Mouse (Mus musculus) left cerebral cortex, adult 2 months (tissue): ENCODE data around the gene Shisal2b. TPM values are rescaled to one million over a fixed set of nuclear protein-coding genes. Genes with fewer than 3 reads are reported as not detected.
"Not testable (repeated sequence)": the region's sequence is repeated elsewhere in the genome, so short reads cannot be mapped to it uniquely, and the experiment has no call there.

ENCODE experiments used
- DNase-seq, 2 experiments: peaks; one replicate each; pipeline ENCODE4 v3.0.0; 2021 to 2022; ENCODE audit warnings: low spot score in 2 of 2, mixed read lengths in 1 of 2; ENCODE audit errors: extremely low spot score in 1 of 2
- H3K27ac ChIP-seq: fragments of 200-600 bp; 2 replicates; pipeline ENCODE4 v1.8.1; 2022
- H3K4me3 ChIP-seq: fragments of 200-600 bp; 2 replicates; pipeline ENCODE4 v1.8.1; 2022
- CTCF ChIP-seq: fragments of 200-600 bp; IDR thresholded peaks from 2 replicates; pipeline ENCODE4 v1.8.1; 2022; ENCODE audit warnings: antibody characterized with exemption, mild to moderate bottlenecking, moderate library complexity
- intact Hi-C: fragments of 180-260 bp; cut with DNase I; formaldehyde crosslinking; loops from one replicate; pipeline ENCODE4 v1.15.1; 2025
- long read RNA-seq, 2 experiments: library from polyadenylated mRNA; stranded (forward); transcript quantifications; one replicate each; pipeline ENCODE4 v2.0.0; 2021; ENCODE audit warnings: borderline mapping rate in 2 of 2
- total RNA-seq, 2 experiments: library from RNA; stranded (reverse); gene quantifications; 2 replicates each; pipeline ENCODE4 v1.2.3; 2021

Shisal2b gene
- total RNA-seq = under 1 TPM; 0.26 to 0.27 TPM
- long read RNA-seq, experiment 1, partial matches to known transcripts = 0 of 1 reads
- long read RNA-seq, experiment 1, other reads (novel, unspliced or antisense) = 0 of 1 reads
- long read RNA-seq, experiment 2, partial matches to known transcripts = 0 of 1 reads
- long read RNA-seq, experiment 2, other reads (novel, unspliced or antisense) = 0 of 1 reads

- TF ChIP-seq CTCF = no peak
- intact Hi-C loops = no loop called here
- peak; percentile 11 to 24 for DNase-seq
- Histone ChIP-seq H3K4me3 (peak within 1 kb of the TSS; percentile 50), H3K27ac (no peak within 1 kb of the TSS)
Measured at GRCm38 (mm10) chr13:104863127-104863979, at the start of gene Shisal2b. Gene Shisal2b (minus strand): TSS chr13:104863893.

GRCm38 (mm10) chr13:104911626-104912025 lies 47.9 kb upstream of the Shisal2b start:
- H3K4me3 ChIP-seq, DNase-seq, H3K27ac ChIP-seq, intact Hi-C loops: not testable (repeated sequence)

GRCm38 (mm10) chr13:104911006-104911405 lies 47.3 kb upstream of the Shisal2b start:
- DNase-seq, H3K27ac ChIP-seq: not testable (repeated sequence)

GRCm38 (mm10) chr13:104908691-104909090 lies 45.0 kb upstream of the Shisal2b start:
- H3K4me3 ChIP-seq = no peak overlapping the region
- no peak overlapping the region for H3K27ac ChIP-seq
- intact Hi-C loops = no loop called here
- DNase-seq = no peak
- no peak for TF ChIP-seq CTCF

More at GRCm38 (mm10) chr13:104911006-104911405, 47.3 kb upstream of the Shisal2b start:
- H3K4me3 ChIP-seq, intact Hi-C loops: not testable (repeated sequence)

GRCm38 (mm10) chr13:104894771-104895170 lies 31.1 kb upstream of the Shisal2b start:
- intact Hi-C loops = no loop called here
- Histone ChIP-seq H3K27ac (no peak overlapping the region), H3K4me3 (no peak overlapping the region)
- DNase-seq = no peak
- TF ChIP-seq CTCF = no peak

GRCm38 (mm10) chr13:104892337-104892736 lies 28.6 kb upstream of the Shisal2b start:
- no peak for TF ChIP-seq CTCF
- Histone ChIP-seq H3K4me3 (no peak overlapping the region), H3K27ac (no peak overlapping the region)
- intact Hi-C loops = no loop called here
- DNase-seq = no peak

- H3K27ac ChIP-seq = no peak overlapping the region
- H3K4me3 ChIP-seq = no peak overlapping the region
- intact Hi-C loops = no loop called here
- no peak for TF ChIP-seq CTCF
- no peak for DNase-seq
Measured at GRCm38 (mm10) chr13:104886308-104887032, 22.8 kb upstream of the Shisal2b start.

GRCm38 (mm10) chr13:104883566-104884249 lies 20.0 kb upstream of the Shisal2b start:
- intact Hi-C loops = no loop called here
- TF ChIP-seq CTCF = no peak
- H3K27ac ChIP-seq = no peak overlapping the region

DNA sequence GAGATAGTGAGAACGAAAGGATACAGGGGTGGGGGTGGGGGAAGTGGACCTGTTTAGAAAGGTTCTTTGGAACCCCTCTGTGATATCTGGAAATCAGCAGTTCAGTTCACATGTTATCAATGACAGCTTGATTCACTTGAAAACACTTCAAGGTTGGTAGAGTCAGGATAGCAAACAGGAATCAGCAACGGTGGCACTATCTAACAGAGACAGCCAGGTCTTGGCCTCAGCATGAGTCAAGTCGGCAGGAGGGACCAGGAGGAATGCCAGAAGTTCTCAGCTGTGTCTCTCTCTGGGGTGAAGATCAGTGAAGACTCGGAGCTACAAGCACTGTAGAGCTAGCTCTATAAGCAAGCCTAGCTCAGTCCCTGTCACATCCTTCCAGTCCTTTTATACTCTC lies 14.8 kb upstream of the Shisal2b start:
- TF ChIP-seq CTCF = no peak
- no peak for DNase-seq
- Histone ChIP-seq H3K27ac (no peak overlapping the region), H3K4me3 (no peak overlapping the region)
- intact Hi-C loops = no loop called here

More at GRCm38 (mm10) chr13:104883566-104884249, 20.0 kb upstream of the Shisal2b start:
- no peak for DNase-seq
- H3K4me3 ChIP-seq = no peak overlapping the region

DNA sequence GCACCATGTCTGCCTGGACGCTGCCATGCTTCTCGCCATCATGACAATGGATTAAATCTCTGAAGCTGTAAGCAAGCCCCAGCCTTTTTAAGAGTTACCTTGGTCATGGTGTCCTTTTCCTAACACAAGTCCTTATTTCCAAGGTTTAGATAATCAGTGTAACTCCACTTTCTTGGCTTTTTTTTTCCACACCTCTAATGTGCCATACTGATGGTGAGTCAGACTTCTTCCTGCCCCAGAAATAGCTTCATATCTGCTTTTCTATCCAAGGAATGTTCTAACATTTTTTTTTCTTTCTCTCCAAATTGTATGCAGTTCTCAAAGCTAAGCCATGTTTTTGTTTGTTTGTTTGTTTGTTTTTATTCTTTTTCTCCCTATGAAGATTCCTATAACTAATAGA lies 6.2 kb upstream of the Shisal2b start:
- intact Hi-C loops = no loop called here
- TF ChIP-seq CTCF = no peak
- Histone ChIP-seq H3K4me3 (no peak overlapping the region), H3K27ac (no peak overlapping the region)
- no peak for DNase-seq

DNA sequence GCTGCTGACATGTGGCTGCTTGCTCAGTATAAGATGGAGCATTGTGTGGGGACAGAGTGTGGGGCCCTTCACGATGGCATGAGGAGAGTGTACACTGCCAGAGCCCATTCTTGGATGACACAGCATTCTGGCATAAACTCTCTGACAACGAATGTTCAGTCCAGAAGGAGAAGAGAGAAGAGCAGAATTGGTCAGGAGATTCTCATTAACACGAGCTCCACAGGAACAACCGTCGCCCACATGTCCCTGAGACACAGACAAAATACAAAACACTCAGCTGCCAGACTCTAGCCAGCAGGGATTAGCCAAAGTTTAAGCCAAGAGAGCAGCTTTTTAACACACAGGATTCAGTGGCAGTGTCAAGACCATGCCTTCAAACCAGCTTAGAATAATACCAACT lies 3.0 kb upstream of the Shisal2b start:
- no peak for DNase-seq
- Histone ChIP-seq H3K27ac (no peak overlapping the region), H3K4me3 (no peak overlapping the region)
- intact Hi-C loops = no loop called here
- no peak for TF ChIP-seq CTCF
